ENCODE assay signal across 33 mouse cellular contexts in genomic region chr7:43601884-43602283, GRCm38 (mm10). TPM values are rescaled to one million over a fixed set of nuclear protein-coding genes. Genes with fewer than 3 reads are reported as not detected.
DNase-seq lines count a peak whose midpoint lies in the region; ATAC-seq and TF ChIP-seq lines count a peak whose summit lies in the region.
"Had no signal": no experiment of that assay in that cellular context is flagged by ENCODE, and none has a peak within 500 bp of the region (broad histone marks: within the 10 kb centered on the region; RNA-seq: fewer than 3 reads in every experiment).

No protein-coding gene starts in this region.

- no peaks in the 10 kb centered on the region for H3K27me3 ChIP-seq in forebrain, embryonic 10.5 days (ENCODE audit: poor library complexity, severe bottlenecking)
- no peaks in the 10 kb centered on the region for H3K27me3 ChIP-seq in forebrain, embryonic 13.5 days
- no peaks in the 10 kb centered on the region for H3K27me3 ChIP-seq in midbrain, embryonic 11.5 days (ENCODE audit: control insufficient read depth, insufficient read depth, low read length)
- H3K27me3 ChIP-seq in midbrain, postnatal 0 days (ENCODE audit: insufficient read depth, low read length): no peaks in the 10 kb centered on the region
- H3K27me3 ChIP-seq: hindbrain, embryonic 15.5 days; limb, embryonic 12.5 days; neural tube, embryonic 12.5 days had no signal

- no peaks in the 10 kb centered on the region for H3K9me3 ChIP-seq in forebrain, embryonic 10.5 days
- H3K9me3 ChIP-seq in forebrain, embryonic 13.5 days (replicated peaks): no peaks in the 10 kb centered on the region
- no peaks in the 10 kb centered on the region for H3K9me3 ChIP-seq in midbrain, embryonic 11.5 days (ENCODE audit: control insufficient read depth, low read length)
- H3K9me3 ChIP-seq in midbrain, postnatal 0 days (ENCODE audit: low read length): no peaks in the 10 kb centered on the region
- H3K9me3 ChIP-seq: hindbrain, embryonic 15.5 days; limb, embryonic 12.5 days; midbrain, embryonic 12.5 days; neural tube, embryonic 12.5 days had no signal

- no peak for TF ChIP-seq CTCF in midbrain, postnatal 0 days (IDR thresholded peaks at IDR 0.05)

- no peak overlapping the region for H3K9ac ChIP-seq in forebrain, embryonic 13.5 days
- H3K9ac ChIP-seq in midbrain, embryonic 11.5 days (ENCODE audit: low read length): no peak overlapping the region
- no peak overlapping the region for H3K9ac ChIP-seq in midbrain, postnatal 0 days (replicated peaks; ENCODE audit: low read length, poor library complexity, severe bottlenecking)
- H3K9ac ChIP-seq: forebrain, postnatal 0 days; hindbrain, embryonic 15.5 days; limb, embryonic 12.5 days; liver, postnatal 0 days; midbrain, embryonic 12.5 days; neural tube, embryonic 12.5 days had no signal

- H3K4me2 ChIP-seq in forebrain, embryonic 13.5 days: no peak overlapping the region
- H3K4me2 ChIP-seq in midbrain, embryonic 11.5 days: no peak overlapping the region
- no peak overlapping the region for H3K4me2 ChIP-seq in midbrain, postnatal 0 days (ENCODE audit: low read depth, low read length, poor library complexity, severe bottlenecking)
- H3K4me2 ChIP-seq: hindbrain, embryonic 15.5 days; limb, embryonic 12.5 days; liver, embryonic 11.5 days; midbrain, embryonic 12.5 days had no signal

- no peak for DNase-seq in forebrain, embryonic 10.5 days (ENCODE audit: extremely low spot score, low spot score)
- no peak for DNase-seq in midbrain, embryonic 11.5 days (ENCODE audit: low spot score, missing footprints)
- DNase-seq in midbrain, postnatal 0 days (ENCODE audit: low spot score): no peak
- peak; percentile 7 for DNase-seq in Muller cell, postnatal 12 days (ENCODE audit: inconsistent ontology term)
- peak; percentile 37 for DNase-seq in embryo, embryonic 11 days
- no peak for DNase-seq in cerebellum, adult 9-10 months
- DNase-seq in kidney, postnatal 10 days: no peak
- DNase-seq: cerebellum, adult 18-20 months; cerebellum, postnatal 25 days; gastrocnemius, postnatal 36 days; heart, postnatal 36 days; kidney, postnatal 36 days; layer of hippocampus, postnatal 36 days; liver, postnatal 0 days; right cerebral cortex, postnatal 4 days; thymus, postnatal 14 days had no signal

- 35% methylated on average over 5 of the region's 5 CpGs for WGBS in forebrain, embryonic 10.5 days
- 22% methylated on average over 5 of the region's 5 CpGs for WGBS in forebrain, embryonic 13.5 days
- WGBS in midbrain, embryonic 11.5 days: 18% methylated on average over 5 of the region's 5 CpGs
- WGBS in midbrain, postnatal 0 days: 14% methylated on average over 5 of the region's 5 CpGs

- H3K4me3 ChIP-seq in forebrain, embryonic 10.5 days: no peak overlapping the region
- no peak overlapping the region for H3K4me3 ChIP-seq in forebrain, embryonic 13.5 days
- H3K4me3 ChIP-seq in midbrain, embryonic 11.5 days (ENCODE audit: low read depth, low read length): no peak overlapping the region
- no peak overlapping the region for H3K4me3 ChIP-seq in midbrain, postnatal 0 days (ENCODE audit: low read depth, low read length)
- H3K4me3 ChIP-seq: hindbrain, embryonic 15.5 days; limb, embryonic 12.5 days; midbrain, embryonic 12.5 days; neural tube, embryonic 12.5 days had no signal

- H3K4me1 ChIP-seq in forebrain, embryonic 10.5 days: peaks cover 28% of the 10 kb centered on the region
- H3K4me1 ChIP-seq in forebrain, embryonic 13.5 days: peaks cover 3% of the 10 kb centered on the region; the same call in 1 of the 2 replicates
- peaks cover 11% of the 10 kb centered on the region for H3K4me1 ChIP-seq in midbrain, embryonic 11.5 days (ENCODE audit: control insufficient read depth, insufficient read depth, low read length)
- no peaks in the 10 kb centered on the region for H3K4me1 ChIP-seq in midbrain, postnatal 0 days (ENCODE audit: insufficient read depth, low read length)
- H3K4me1 ChIP-seq: hindbrain, embryonic 15.5 days; limb, embryonic 12.5 days had no signal

- ATAC-seq in forebrain, embryonic 13.5 days: no peak
- ATAC-seq in midbrain, embryonic 11.5 days (ENCODE audit: low FRiP score): 0 out of 2 replicates have a peak, but pooled peaks have one; percentile 8
- ATAC-seq in midbrain, postnatal 0 days (ENCODE audit: low FRiP score): no peak
- ATAC-seq: activated CD4-positive, CD25-positive, alpha-beta regulatory T cell, adult 4 months; forebrain, postnatal 0 days; intestine, embryonic 16.5 days; liver, postnatal 0 days; lung, postnatal 0 days had no signal

- H3K36me3 ChIP-seq in forebrain, embryonic 10.5 days (replicated peaks): no peaks in the 10 kb centered on the region
- H3K36me3 ChIP-seq in forebrain, embryonic 13.5 days (ENCODE audit: poor library complexity, severe bottlenecking): no peaks in the 10 kb centered on the region
- no peaks in the 10 kb centered on the region for H3K36me3 ChIP-seq in midbrain, embryonic 11.5 days (ENCODE audit: control insufficient read depth, insufficient read depth, low read length)
- H3K36me3 ChIP-seq in midbrain, postnatal 0 days (ENCODE audit: insufficient read depth, low read length): no peaks in the 10 kb centered on the region
- H3K36me3 ChIP-seq: hindbrain, embryonic 15.5 days; limb, embryonic 12.5 days; midbrain, embryonic 12.5 days; neural tube, embryonic 12.5 days had no signal

- H3K27ac ChIP-seq in forebrain, embryonic 10.5 days: peak overlapping the region; percentile 54; the same call in 1 of the 2 replicates
- H3K27ac ChIP-seq in forebrain, embryonic 13.5 days: no peak overlapping the region
- no peak overlapping the region for H3K27ac ChIP-seq in midbrain, embryonic 11.5 days (ENCODE audit: low read depth, low read length)
- H3K27ac ChIP-seq in midbrain, postnatal 0 days (ENCODE audit: low read depth, low read length): no peak overlapping the region; the same call in 1 of the 2 replicates
- H3K27ac ChIP-seq: hindbrain, embryonic 15.5 days; limb, embryonic 12.5 days; macrophage; midbrain, embryonic 12.5 days; neural tube, embryonic 12.5 days had no signal

RNA-seq across cellular contexts. Expression of gene Zfp819, which starts 5.1 kb away (rescaled TPM):
- 1.5 and 2.3 TPM in 2 replicates for polyA plus RNA-seq in forebrain, embryonic 10.5 days (2016; fragmentation: Nextera tagmentation; extraction: Ambion mirVana)
- 0.37 and 0.67 TPM in 2 replicates for polyA plus RNA-seq in forebrain, embryonic 13.5 days (2015; fragmentation: Nextera tagmentation; extraction: Ambion mirVana)
- 0.23 and 0.64 TPM in 2 replicates for polyA plus RNA-seq in midbrain, embryonic 11.5 days (2014; fragmentation: Nextera tagmentation; extraction: Ambion mirVana)
- 1.3 and 1.6 TPM in 2 replicates for total RNA-seq in midbrain, postnatal 0 days (2014; rRNA removed)
- polyA plus RNA-seq in midbrain, postnatal 0 days (2015; fragmentation: Nextera tagmentation; extraction: Ambion mirVana): 0.23 and 0.49 TPM in 2 replicates
- total RNA-seq: gastrocnemius, postnatal 36 days; heart, adult 8-10 months; heart, postnatal 36 days; left cerebral cortex, postnatal 10 days had no signal
- polyA plus RNA-seq: heart, embryonic 14.5 days; intestine, embryonic 16.5 days; liver, postnatal 0 days; macrophage had no signal

RNA-seq across cellular contexts. Expression of gene Zfp719, which starts 22.5 kb away (rescaled TPM):
- polyA plus RNA-seq in forebrain, embryonic 10.5 days (2016; fragmentation: Nextera tagmentation; extraction: Ambion mirVana): 14.6 and 15.3 TPM in 2 replicates
- polyA plus RNA-seq in forebrain, embryonic 13.5 days (2015; fragmentation: Nextera tagmentation; extraction: Ambion mirVana): 13.2 and 16.0 TPM in 2 replicates
- polyA plus RNA-seq in midbrain, embryonic 11.5 days (2014; fragmentation: Nextera tagmentation; extraction: Ambion mirVana): 17.3 and 17.9 TPM in 2 replicates
- total RNA-seq in midbrain, postnatal 0 days (2014; rRNA removed): 13.9 and 15.5 TPM in 2 replicates
- polyA plus RNA-seq in midbrain, postnatal 0 days (2015; fragmentation: Nextera tagmentation; extraction: Ambion mirVana): 4.9 and 5.5 TPM in 2 replicates

RNA-seq across cellular contexts. Expression of gene Ceacam18, which starts 32.6 kb away (rescaled TPM):
- polyA plus RNA-seq in forebrain, embryonic 10.5 days (2016; fragmentation: Nextera tagmentation; extraction: Ambion mirVana): not detected in 2 replicates
- not detected in 2 replicates for polyA plus RNA-seq in forebrain, embryonic 13.5 days (2015; fragmentation: Nextera tagmentation; extraction: Ambion mirVana)
- not detected in 2 replicates for polyA plus RNA-seq in midbrain, embryonic 11.5 days (2014; fragmentation: Nextera tagmentation; extraction: Ambion mirVana)
- not detected in 2 replicates for total RNA-seq in midbrain, postnatal 0 days (2014; rRNA removed)
- not detected in 2 replicates for polyA plus RNA-seq in midbrain, postnatal 0 days (2015; fragmentation: Nextera tagmentation; extraction: Ambion mirVana)
- total RNA-seq: forebrain, postnatal 0 days; gastrocnemius, postnatal 36 days; heart, adult 8-10 months; heart, postnatal 36 days had no signal
- polyA plus RNA-seq: activated CD4-positive, CD25-positive, alpha-beta regulatory T cell, adult 4 months; embryonic facial prominence, embryonic 11.5 days; forebrain, postnatal 0 days; heart, embryonic 14.5 days; kidney, embryonic 14.5 days; limb, embryonic 12.5 days; liver, embryonic 11.5 days; macrophage; midbrain, embryonic 12.5 days; neural tube, embryonic 12.5 days; stomach, embryonic 14.5 days had no signal

RNA-seq across cellular contexts. Expression of gene Zfp658, which starts 39.8 kb away (rescaled TPM):
- 4.8 and 5.1 TPM in 2 replicates for polyA plus RNA-seq in forebrain, embryonic 10.5 days (2016; fragmentation: Nextera tagmentation; extraction: Ambion mirVana)
- 8.8 and 9.4 TPM in 2 replicates for polyA plus RNA-seq in forebrain, embryonic 13.5 days (2015; fragmentation: Nextera tagmentation; extraction: Ambion mirVana)
- 6.7 and 8.7 TPM in 2 replicates for polyA plus RNA-seq in midbrain, embryonic 11.5 days (2014; fragmentation: Nextera tagmentation; extraction: Ambion mirVana)
- total RNA-seq in midbrain, postnatal 0 days (2014; rRNA removed): 9.4 and 13.0 TPM in 2 replicates
- 2.4 and 3.1 TPM in 2 replicates for polyA plus RNA-seq in midbrain, postnatal 0 days (2015; fragmentation: Nextera tagmentation; extraction: Ambion mirVana)

RNA-seq across cellular contexts. Expression of gene Cd33, which starts 57.7 kb away (rescaled TPM):
- 0.70 and 0.86 TPM in 2 replicates for polyA plus RNA-seq in forebrain, embryonic 10.5 days (2016; fragmentation: Nextera tagmentation; extraction: Ambion mirVana)
- 0.57 and 1.5 TPM in 2 replicates for polyA plus RNA-seq in forebrain, embryonic 13.5 days (2015; fragmentation: Nextera tagmentation; extraction: Ambion mirVana)
- polyA plus RNA-seq in midbrain, embryonic 11.5 days (2014; fragmentation: Nextera tagmentation; extraction: Ambion mirVana): 0.63 and 0.70 TPM in 2 replicates
- 1.5 TPM in 2 replicates for total RNA-seq in midbrain, postnatal 0 days (2014; rRNA removed)
- 1.4 and 2.1 TPM in 2 replicates for polyA plus RNA-seq in midbrain, postnatal 0 days (2015; fragmentation: Nextera tagmentation; extraction: Ambion mirVana)
- polyA plus RNA-seq: activated CD4-positive, CD25-positive, alpha-beta regulatory T cell, adult 4 months had no signal

Comparison
In these comparisons a context has a peak if more than half of its experiments do, and no peak if none do; other contexts are left out.
1. DNase-seq: peak in Muller cell, postnatal 12 days (single experiment) and embryo, embryonic 11 days (single experiment); none in forebrain, embryonic 10.5 days (single experiment), midbrain, embryonic 11.5 days (single experiment), midbrain, postnatal 0 days (single experiment), cerebellum, adult 9-10 months (single experiment) and kidney, postnatal 10 days (single experiment).